Mouse (Mus musculus) midbrain, postnatal 0 days (tissue): Measurements from ENCODE around the gene Arid5a. TPM values are rescaled to one million over a fixed set of nuclear protein-coding genes. Genes with fewer than 3 reads are reported as not detected.
A peak's percentile ranks its signal among the peaks of the same experiment; 100 is the strongest.

ENCODE experiments used
- ATAC-seq: fragments of 200-750 bp; cut with Nextera tagmentation; 2 replicates; pipeline ENCODE4 v1.8.0; 2017; ENCODE audit warnings: moderate number of reproducible peaks, mild to moderate bottlenecking, moderate TSS enrichment, moderate library complexity; ENCODE audit not compliant: low FRiP score
- DNase-seq: peaks from one replicate; pipeline ENCODE4 v3.0.0-alpha.2; 2015; ENCODE audit warnings: low spot score
- H3K27ac ChIP-seq: fragments of 300-500 bp; sonication (generic); 2 replicates; pipeline ENCODE4 v1.5.1; 2014; ENCODE audit warnings: low read depth, mild to moderate bottlenecking, low read length, mixed read lengths
- H3K27me3 ChIP-seq: fragments of 300-500 bp; sonication (generic); 2 replicates; pipeline ENCODE4 v1.6.1; 2014; ENCODE audit warnings: low read length, control low read depth, mixed read lengths; ENCODE audit not compliant: insufficient read depth
- H3K36me3 ChIP-seq: fragments of 300-500 bp; sonication (generic); 2 replicates; pipeline ENCODE4 v1.6.1; 2014; ENCODE audit warnings: low read length, control low read depth, mixed read lengths; ENCODE audit not compliant: insufficient read depth
- H3K4me1 ChIP-seq: fragments of 300-500 bp; sonication (generic); 2 replicates; pipeline ENCODE4 v1.6.1; 2014; ENCODE audit warnings: mild to moderate bottlenecking, control low read depth, antibody characterized with exemption, low read length, mixed read lengths; ENCODE audit not compliant: insufficient read depth
- H3K4me2 ChIP-seq: fragments of 300-500 bp; sonication (generic); 2 replicates; pipeline ENCODE4 v1.6.1; 2014; ENCODE audit warnings: low read depth, mild to moderate bottlenecking, low read length, mixed read lengths; ENCODE audit not compliant: poor library complexity, severe bottlenecking
- H3K4me3 ChIP-seq: fragments of 300-500 bp; sonication (generic); 2 replicates; pipeline ENCODE4 v1.5.1; 2014; ENCODE audit warnings: low read depth, mild to moderate bottlenecking, low read length, moderate library complexity
- H3K9ac ChIP-seq: fragments of 300-500 bp; sonication (generic); replicated peaks from 2 replicates; pipeline ENCODE4 v1.6.1; 2014; ENCODE audit warnings: mild to moderate bottlenecking, low read length, moderate library complexity, mixed read lengths; ENCODE audit not compliant: poor library complexity, severe bottlenecking
- H3K9me3 ChIP-seq: fragments of 300-500 bp; sonication (generic); 2 replicates; pipeline ENCODE4 v1.6.1; 2016; ENCODE audit warnings: low read length, control low read depth
- CTCF ChIP-seq: IDR thresholded peaks from 2 replicates; pipeline ENCODE4 v1.5.1; 2016; ENCODE audit warnings: antibody characterized with exemption, mild to moderate bottlenecking
- WGBS: fragments of 180-500 bp; shearing (Covaris S2); extraction: QIAGEN DNeasy Blood & Tissue Kit; methylation state at CpG from one replicate; pipeline ENCODE4 v1.1.7; 2014; 5-methylcytosine and 5-hydroxymethylcytosine counted together
- polyA plus RNA-seq: library from polyadenylated mRNA; unstranded; fragments of >200 nt; fragmentation: Nextera tagmentation; extraction: Ambion mirVana; gene quantifications from 2 replicates; pipeline ENCODE4 v1.2.1, GENCODE M21; 2015
- total RNA-seq: library from RNA; depleted of rRNA; stranded (reverse); fragments of >200 nt; gene quantifications from 2 replicates; pipeline ENCODE4 v1.2.3, GENCODE M21; 2014

Gene Arid5a
- total and polyA plus RNA-seq, 2 experiments from 2014 or later, result 3.4 to 5.4 TPM

GRCm38 (mm10) chr1:36314959-36315775 is 7.6 kb downstream of the Arid5a start:
- ATAC-seq (no peak), DNase-seq (no peak)
- Histone ChIP-seq H3K4me1 (no peaks in the 10 kb centered on the region), H3K9me3 (no peaks in the 10 kb centered on the region), H3K4me2 (no peak overlapping the region), H3K9ac (no peak overlapping the region), H3K27ac (no peak overlapping the region), H3K4me3 (no peak overlapping the region), H3K27me3 (0 out of 2 replicates have a peak, but pooled peaks cover 4% of the 10 kb centered on the region), H3K36me3 (no peaks in the 10 kb centered on the region; the same call in 1 of the 2 replicates)
- WGBS, result 87% methylated on average over 11 of the region's 11 CpGs
- TF ChIP-seq CTCF, result no peak

- no peak overlapping the region for H3K9ac ChIP-seq
- H3K9me3 ChIP-seq, result no peaks in the 10 kb centered on the region
- WGBS, result 91% methylated on average over 2 of the region's 2 CpGs
- no peak overlapping the region for H3K4me3 ChIP-seq
- no peak overlapping the region for H3K4me2 ChIP-seq
- DNase-seq (no peak), ATAC-seq (no peak)
- H3K27ac ChIP-seq, result no peak overlapping the region
- H3K4me1 ChIP-seq, result no peaks in the 10 kb centered on the region
- H3K36me3 ChIP-seq, result peaks cover 2% of the 10 kb centered on the region; the same call in 1 of the 2 replicates
- H3K27me3 ChIP-seq, result 0 out of 2 replicates have a peak, but pooled peaks cover 4% of the 10 kb centered on the region
- no peak for TF ChIP-seq CTCF
Observed at GRCm38 (mm10) chr1:36315776-36316100, 8.2 kb downstream of the Arid5a start.

- Histone ChIP-seq H3K9ac (no peak overlapping the region), H3K4me2 (no peak overlapping the region), H3K4me1 (no peaks in the 10 kb centered on the region), H3K27ac (no peak overlapping the region), H3K9me3 (no peaks in the 10 kb centered on the region), H3K27me3 (no peaks in the 10 kb centered on the region), H3K36me3 (peaks cover 5% of the 10 kb centered on the region; the same call in 1 of the 2 replicates), H3K4me3 (no peak overlapping the region)
- WGBS, result 98% methylated on average over 2 of the region's 2 CpGs
- no peak for TF ChIP-seq CTCF
- no peak for ATAC-seq
- DNase-seq, result no peak
Observed at GRCm38 (mm10) chr1:36321164-36321563, 13.6 kb downstream of the Arid5a start.

GRCm38 (mm10) chr1:36321829-36322573 is 14.5 kb downstream of the Arid5a start:
- DNase-seq (no peak), ATAC-seq (no peak)
- no peak overlapping the region for H3K4me3 ChIP-seq
- no peak overlapping the region for H3K4me2 ChIP-seq
- H3K9ac ChIP-seq, result no peak overlapping the region
- no peak overlapping the region for H3K27ac ChIP-seq
- WGBS, result 78% methylated on average over 11 of the region's 11 CpGs
- H3K36me3 ChIP-seq, result peaks cover 5% of the 10 kb centered on the region; the same call in 1 of the 2 replicates
- TF ChIP-seq CTCF, result peak; percentile 51
- no peaks in the 10 kb centered on the region for H3K27me3 ChIP-seq
- no peaks in the 10 kb centered on the region for H3K4me1 ChIP-seq
- no peaks in the 10 kb centered on the region for H3K9me3 ChIP-seq

GRCm38 (mm10) chr1:36323076-36323475 is 15.5 kb downstream of the Arid5a start:
- WGBS, result 83% methylated on average over 9 of the region's 9 CpGs
- Histone ChIP-seq H3K9ac (no peak overlapping the region), H3K4me1 (no peaks in the 10 kb centered on the region), H3K27ac (no peak overlapping the region), H3K4me2 (no peak overlapping the region), H3K4me3 (no peak overlapping the region), H3K36me3 (peaks cover 12% of the 10 kb centered on the region; the same call in 1 of the 2 replicates), H3K27me3 (no peaks in the 10 kb centered on the region), H3K9me3 (no peaks in the 10 kb centered on the region)
- DNase-seq (no peak), ATAC-seq (no peak)
- no peak for TF ChIP-seq CTCF
